Mouse (Mus musculus) CD4-positive, CD25-positive, alpha-beta regulatory T cell, adult 2 months (primary cell): ENCODE measurements around the gene Chmp2a.

Experiments used
- DNase-seq: peaks from one replicate; pipeline ENCODE4 v3.0.0-alpha.2; 2012; ENCODE audit warnings: low read depth, low spot score

The Chmp2a gene

DNA sequence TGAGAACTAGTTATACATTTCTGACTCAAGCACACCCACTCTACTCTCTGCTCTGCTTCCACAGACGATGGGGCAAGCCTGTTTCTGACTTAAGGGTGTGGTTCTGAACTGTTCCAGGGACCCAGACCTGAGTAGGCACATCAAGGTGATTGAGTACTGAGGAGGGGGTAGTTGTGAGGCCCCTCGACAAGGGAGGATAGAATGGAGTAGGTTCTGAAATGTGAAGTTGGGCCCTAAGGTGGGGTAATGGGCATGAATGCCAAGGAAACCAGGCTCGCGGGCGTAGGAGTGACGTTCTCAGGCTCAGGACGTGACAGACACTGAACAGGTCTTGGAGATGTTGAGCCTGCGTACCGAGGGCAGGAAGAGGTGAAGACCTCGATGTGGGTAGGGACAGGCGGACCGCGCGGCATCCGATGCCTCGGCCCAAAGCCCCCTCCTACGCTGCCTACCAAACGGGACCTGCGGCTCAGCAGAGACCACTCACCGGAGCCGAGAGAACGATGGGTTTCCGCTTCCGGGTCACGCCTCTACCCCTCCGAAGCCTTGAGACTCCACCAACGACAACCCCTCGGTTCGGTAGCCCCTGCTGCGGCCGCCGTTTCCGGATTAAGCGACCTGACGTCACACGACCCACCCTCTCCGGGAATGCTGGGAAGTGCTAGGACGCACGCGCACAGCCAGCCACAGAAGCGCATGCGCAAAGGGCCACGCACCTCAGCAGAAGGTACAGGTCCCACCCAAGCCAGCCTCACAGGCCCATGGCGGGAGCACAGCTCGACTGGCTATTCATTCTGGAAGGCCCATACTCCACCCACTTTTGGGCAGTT is at the start of gene Chmp2a:
Chmp2a (minus strand) TSS at position 660 of the 830 bp plus-strand sequence.
- DNase-seq, result peak; percentile 98

DNA sequence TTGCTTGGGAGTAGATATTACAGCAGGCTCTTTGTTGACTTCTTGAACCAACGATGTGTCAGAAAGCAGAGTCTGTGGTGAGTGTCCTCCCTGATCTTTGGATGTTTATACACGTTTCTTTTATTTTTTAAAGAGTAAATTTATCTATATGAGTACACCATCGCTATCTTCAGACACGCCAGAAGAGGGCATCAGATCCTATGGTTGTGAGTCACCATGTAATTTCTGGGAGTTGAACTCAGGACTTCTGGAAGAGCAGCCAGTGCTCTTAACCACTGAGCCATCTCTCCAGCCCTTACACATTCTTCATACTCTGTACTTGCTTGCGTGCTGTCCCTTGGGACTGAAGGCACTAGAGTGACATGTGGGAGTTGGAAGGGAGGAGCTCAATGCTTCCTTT is 37.7 kb upstream of the Chmp2a start:
- no peak for DNase-seq

- DNase-seq, result peak; percentile 68
Measured at GRCm38 (mm10) chr7:13063399-13063798, 28.8 kb upstream of the Chmp2a start.

- no peak for DNase-seq
Measured at GRCm38 (mm10) chr7:13059536-13059935, 24.9 kb upstream of the Chmp2a start.

DNA sequence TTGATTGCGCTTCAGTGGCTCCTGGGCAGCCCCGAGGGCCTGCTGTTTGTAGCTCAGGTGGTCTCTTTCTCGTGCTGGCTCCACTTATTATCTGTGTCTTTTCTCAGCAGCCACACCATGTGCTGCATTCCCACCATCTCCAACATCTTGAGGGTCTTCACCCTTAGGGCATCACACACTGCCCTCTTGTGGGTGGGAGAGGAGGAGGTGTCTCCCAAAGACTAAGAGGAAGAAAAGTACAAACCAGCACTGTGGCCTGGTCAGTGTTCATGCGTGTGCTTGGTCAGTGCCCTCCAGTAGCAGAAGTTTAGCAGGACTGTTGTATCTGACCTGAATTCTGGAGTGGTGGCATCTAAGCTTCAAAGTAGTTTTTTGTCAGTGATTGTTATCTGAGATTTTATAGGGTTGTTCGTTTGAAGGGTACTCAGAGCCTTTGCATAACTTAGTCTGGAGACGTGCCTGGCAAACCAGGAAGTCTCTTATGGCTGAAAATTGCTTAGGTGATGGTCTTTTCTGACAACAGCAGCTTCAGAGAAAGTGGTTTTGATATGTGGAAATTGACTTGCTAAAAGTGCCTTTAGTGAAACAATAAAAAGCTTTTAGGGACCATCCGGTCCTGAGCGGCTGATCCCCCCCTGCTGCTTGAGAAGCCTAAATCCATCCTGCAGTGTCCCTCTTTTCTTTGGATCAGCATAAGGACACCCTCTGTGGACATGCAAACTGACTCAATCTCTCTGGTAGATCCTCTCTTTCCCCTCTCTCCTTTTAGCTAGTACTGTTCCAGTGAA is 22.5 kb upstream of the Chmp2a start:
- DNase-seq, result no peak

- peak; percentile 97 for DNase-seq
Measured at GRCm38 (mm10) chr7:13054287-13055010, 19.8 kb upstream of the Chmp2a start, which contains the start of gene Mzf1. TSS of gene Mzf1 (minus strand) at chr7:13054764.

- no peak for DNase-seq
Measured at GRCm38 (mm10) chr7:13053961-13054286, 19.3 kb upstream of the Chmp2a start.

- no peak for DNase-seq
Measured at GRCm38 (mm10) chr7:13053501-13053900, 18.9 kb upstream of the Chmp2a start.

DNA sequence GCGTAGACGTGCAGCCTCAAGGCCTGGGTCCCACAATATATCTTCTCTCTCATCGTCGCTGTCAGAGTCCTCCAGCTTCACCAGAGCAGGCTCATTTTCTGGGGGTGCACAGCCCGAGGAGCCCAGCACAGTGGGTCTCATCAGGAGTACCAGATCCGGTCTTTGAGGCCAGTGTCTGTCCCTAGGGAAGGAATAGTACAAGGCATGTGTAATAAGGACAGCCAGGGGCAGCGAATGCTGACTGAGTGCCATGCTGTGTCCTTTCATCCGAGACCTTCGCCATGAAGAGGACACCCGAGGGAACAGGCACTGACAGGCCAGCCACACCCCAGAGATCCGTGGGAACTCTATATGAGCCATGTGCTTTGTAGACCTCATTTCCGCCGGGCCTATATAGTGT is 18.4 kb upstream of the Chmp2a start:
- DNase-seq, result no peak

GRCm38 (mm10) chr7:13046084-13046483 is 11.5 kb upstream of the Chmp2a start:
- peak; percentile 87 for DNase-seq

DNA sequence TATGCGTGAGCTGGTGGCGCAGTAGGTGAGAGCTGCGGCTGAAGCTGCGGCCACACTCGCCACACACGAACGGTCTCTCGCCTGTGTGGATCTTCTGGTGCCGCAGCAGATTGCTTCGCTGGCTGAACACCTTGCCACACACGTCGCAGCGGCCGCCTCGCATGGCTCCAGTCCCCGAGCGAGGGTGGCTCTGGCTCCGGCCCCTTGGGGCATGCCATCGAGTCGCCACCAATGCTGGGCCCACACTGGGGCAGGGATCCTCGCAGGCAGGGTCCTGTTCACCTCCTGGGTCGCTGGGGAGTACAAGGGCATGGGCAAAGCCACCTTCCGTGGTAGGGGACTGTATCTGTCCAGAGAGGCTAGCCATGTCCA is 9.6 kb upstream of the Chmp2a start:
- DNase-seq, result no peak

GRCm38 (mm10) chr7:13043445-13044253 is 9.0 kb upstream of the Chmp2a start:
- DNase-seq, result no peak

GRCm38 (mm10) chr7:13043120-13043444 is 8.5 kb upstream of the Chmp2a start:
- no peak for DNase-seq

DNA sequence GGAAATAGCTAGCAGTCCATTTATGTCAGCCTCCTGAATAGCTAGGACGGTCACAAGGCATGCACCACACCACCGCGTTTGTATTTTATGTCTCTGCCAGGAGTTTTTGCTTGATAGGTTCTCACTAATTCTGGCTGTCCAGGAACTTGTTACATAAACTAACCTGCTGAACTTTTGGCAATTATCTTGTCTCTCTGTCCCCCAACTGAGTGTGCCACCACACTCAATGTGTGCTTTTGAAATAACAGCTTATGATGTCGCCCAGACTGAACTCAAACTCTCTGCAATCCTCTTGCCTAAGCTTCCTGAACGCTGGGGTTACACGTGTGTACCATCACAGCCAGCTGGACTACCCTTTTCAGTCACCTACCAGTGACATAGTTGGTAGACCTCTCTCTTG is 7.9 kb upstream of the Chmp2a start:
- no peak for DNase-seq

DNA sequence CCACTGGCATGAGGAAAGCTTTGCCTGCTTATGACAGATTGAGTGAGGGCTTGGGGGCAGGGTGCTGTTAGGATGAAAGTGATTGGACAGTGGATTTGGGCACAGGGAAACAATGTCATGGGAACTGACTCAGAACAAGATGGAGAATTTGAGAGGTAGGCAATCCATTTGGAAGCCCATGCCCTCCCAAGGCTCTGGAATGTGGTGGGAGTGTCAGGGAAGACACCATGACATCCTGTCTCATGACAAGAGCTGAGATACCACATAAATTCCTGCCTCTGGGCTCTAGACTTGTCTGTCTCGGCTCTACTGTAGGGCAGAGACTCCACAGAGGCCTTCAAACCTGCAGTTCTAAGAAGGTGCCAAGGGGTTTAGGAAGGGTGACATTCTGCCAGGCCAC is 6.6 kb upstream of the Chmp2a start:
- no peak for DNase-seq

- DNase-seq, result no peak
Measured at GRCm38 (mm10) chr7:13039181-13039580, 4.6 kb upstream of the Chmp2a start.

DNA sequence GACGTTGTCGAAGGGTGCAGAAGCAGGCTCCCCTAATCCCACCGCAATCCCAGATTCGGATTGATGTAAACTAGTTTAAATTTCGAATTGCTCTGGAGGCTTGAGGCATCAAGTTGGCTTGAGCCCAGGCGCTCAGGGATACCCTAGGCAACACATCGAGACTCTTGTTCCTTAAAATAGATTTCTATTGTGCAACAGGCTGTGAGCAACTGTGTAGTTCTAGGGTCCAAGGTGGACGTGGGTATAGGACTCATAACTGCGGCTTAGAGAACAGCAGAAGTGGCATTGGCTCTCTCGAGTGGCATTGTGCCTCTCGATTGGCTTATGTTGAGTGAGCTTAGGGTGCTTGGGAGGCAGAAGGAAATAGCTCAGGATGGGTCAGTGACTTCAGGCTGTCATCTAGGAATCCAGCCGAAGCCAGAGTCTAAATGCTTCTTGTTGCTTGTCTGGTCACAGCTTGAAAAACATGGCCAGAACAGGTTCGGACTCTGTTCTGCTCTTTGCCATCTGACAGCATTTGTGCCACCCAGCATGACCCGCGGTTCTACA is 4.1 kb upstream of the Chmp2a start:
- no peak for DNase-seq

DNA sequence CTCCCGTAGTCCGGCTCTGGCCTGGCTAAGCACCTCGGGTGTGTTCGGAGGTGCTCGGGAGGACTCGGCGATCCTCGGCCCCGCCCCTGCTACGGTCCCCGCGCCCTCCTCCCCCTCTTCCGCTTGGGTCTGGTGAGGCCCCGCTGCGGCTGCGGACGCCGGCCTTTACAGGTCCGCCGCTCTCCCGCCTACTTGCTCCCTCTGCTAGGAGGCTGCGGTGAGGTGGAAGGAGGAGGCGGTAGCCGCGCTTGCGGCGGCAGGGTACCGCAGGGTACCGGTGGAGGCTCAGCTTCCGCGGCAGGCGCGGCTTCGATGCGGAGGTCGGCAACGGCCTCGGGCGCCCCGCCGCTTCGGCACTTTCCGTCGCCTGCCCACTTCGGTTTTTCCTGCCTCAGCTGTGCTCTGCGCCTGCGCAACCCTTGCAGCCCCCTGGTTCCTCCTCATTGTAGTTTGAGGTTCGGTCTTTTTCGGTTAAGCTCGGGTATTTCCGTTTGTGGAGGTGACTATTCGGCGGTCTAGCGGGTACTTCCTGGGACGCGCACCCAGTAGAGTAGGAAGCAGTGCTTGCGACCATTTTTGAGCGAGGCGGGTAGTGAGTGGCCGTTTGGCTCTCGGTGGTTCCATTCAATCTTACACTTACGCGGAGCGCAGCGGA is 3.4 kb upstream of the Chmp2a start, which contains the start of gene Ube2m:
Ube2m (minus strand) TSS at position 375 of the 655 bp plus-strand sequence.
- peak; percentile 99 for DNase-seq

- no peak for DNase-seq
Measured at GRCm38 (mm10) chr7:13037366-13037765, 2.8 kb upstream of the Chmp2a start.

GRCm38 (mm10) chr7:13036806-13037205 is 2.2 kb upstream of the Chmp2a start:
- DNase-seq, result no peak
